Mouse (Mus musculus): ENCODE measurements at regions not wholly inside any gene's neighbourhood (a gene's known extent, or its start where the extent isn't known, plus 50 kb on each side); places are given as distances from the start of the nearest gene placed in this dataset.

- TF ChIP-seq POLR2A (IDR thresholded peaks at IDR 0.05; ENCODE audit: low read depth, low read length) (no peak), CTCF (IDR thresholded peaks at IDR 0.05; ENCODE audit: borderline replicate concordance, insufficient read depth, low read length) (no peak)
Observed at GRCm38 (mm10) chr1:163557875-163558274, 154.4 kb upstream of the Gorab start.
